Mouse (Mus musculus): ENCODE results near the gene Prex1. TPM values are rescaled to one million over a fixed set of nuclear protein-coding genes. Genes with fewer than 3 reads are reported as not detected.

Gene Prex1
- total RNA-seq, 2 experiments from 2014 or later: 3.7 to 5.0 TPM

GRCm38 (mm10) chr2:166665244-166665922 lies 48.2 kb downstream of the Prex1 start:
- intact Hi-C loops (cut with DNase I): no loop called here
- no peak for DNase-seq

GRCm38 (mm10) chr2:166664506-166664905 lies 49.1 kb downstream of the Prex1 start:
- no peak for DNase-seq
- intact Hi-C loops (cut with DNase I): no loop called here

- intact Hi-C loops (cut with DNase I): no loop called here
Measured at GRCm38 (mm10) chr2:166663250-166663961, 50.2 kb downstream of the Prex1 start.

DNA sequence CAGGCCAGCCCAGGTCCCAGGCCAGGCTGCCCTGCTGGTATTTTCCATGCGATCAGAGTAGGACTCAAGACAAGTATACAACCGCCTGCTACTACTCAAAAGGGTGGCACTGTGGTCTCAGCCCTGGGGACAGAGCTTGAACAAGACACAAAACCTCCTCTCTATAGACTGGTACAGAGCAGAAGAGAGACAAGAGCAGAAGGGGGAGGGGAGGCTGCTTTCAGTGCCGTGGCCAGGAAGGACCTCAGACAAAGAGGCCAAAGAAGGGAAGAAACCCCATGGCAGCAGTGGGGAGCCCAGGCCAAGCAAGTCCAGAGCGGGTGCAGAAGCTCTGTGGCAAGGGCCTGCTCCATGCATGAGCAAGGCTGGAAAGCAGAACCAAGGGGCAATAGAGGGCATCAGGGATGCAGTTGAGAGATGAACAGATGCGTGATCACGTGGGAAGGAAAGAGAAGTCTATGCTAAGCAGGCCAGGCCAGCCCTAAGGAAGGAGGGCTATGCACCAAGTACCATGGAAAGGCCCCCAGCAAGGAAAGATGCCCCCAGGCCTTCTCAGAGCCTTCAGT lies 51.0 kb downstream of the Prex1 start:
- no peak for DNase-seq
- intact Hi-C loops (cut with DNase I): no loop called here

More at GRCm38 (mm10) chr2:166663250-166663961, 50.2 kb downstream of the Prex1 start:
- DNase-seq: no peak

- intact Hi-C loops (cut with DNase I): no loop called here
Measured at GRCm38 (mm10) chr2:166661971-166662370, 51.7 kb downstream of the Prex1 start.

DNA sequence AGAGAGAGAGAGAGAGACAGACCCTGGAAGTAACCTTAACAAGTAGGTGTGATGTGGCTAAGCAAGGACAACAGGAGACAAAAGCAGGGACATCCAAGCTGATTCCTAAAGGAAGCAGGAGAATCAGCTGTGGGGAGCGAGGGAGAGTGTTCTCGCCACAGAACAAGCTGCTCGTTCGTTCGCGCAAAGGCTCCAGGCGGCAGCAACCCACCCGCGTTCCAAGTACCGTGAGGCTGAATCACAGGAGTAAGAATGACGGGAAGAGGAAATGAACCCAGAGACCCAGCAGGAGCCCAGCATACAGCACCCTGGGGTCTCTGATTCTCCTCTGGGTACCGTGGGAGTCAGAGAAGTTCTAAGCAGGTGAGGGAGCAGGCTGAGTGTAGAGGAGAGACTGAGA lies 52.1 kb downstream of the Prex1 start:
- no peak for DNase-seq
- intact Hi-C loops (cut with DNase I): no loop called here

More at GRCm38 (mm10) chr2:166661971-166662370, 51.7 kb downstream of the Prex1 start:
- no peak for DNase-seq

DNA sequence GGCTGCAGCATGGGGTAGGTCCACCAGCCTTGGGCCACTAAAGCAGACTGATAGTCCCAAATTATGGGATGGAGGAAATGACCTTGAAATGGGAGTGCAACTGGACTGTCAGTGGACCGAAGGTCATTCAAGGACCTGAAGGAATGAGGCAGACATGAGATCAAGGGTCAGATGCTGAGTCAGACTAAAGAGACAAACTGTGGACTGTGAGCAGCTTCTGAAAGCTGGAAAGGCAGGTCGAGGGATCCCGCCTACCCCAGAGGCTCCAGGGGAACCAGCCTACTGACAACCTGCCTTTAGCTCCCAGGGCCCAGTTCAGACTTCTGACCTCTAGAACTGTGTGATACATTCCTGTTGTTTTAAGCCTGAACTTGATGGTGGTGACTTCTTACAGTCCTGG lies 55.3 kb downstream of the Prex1 start:
- DNase-seq: no peak
- intact Hi-C loops (cut with DNase I): no loop called here

GRCm38 (mm10) chr2:166657451-166658011 lies 56.1 kb downstream of the Prex1 start:
- no peak for DNase-seq
- intact Hi-C loops (cut with DNase I): no loop called here

GRCm38 (mm10) chr2:166656630-166657029 lies 57.0 kb downstream of the Prex1 start:
- intact Hi-C loops (cut with DNase I): no loop called here
- no peak for DNase-seq

DNA sequence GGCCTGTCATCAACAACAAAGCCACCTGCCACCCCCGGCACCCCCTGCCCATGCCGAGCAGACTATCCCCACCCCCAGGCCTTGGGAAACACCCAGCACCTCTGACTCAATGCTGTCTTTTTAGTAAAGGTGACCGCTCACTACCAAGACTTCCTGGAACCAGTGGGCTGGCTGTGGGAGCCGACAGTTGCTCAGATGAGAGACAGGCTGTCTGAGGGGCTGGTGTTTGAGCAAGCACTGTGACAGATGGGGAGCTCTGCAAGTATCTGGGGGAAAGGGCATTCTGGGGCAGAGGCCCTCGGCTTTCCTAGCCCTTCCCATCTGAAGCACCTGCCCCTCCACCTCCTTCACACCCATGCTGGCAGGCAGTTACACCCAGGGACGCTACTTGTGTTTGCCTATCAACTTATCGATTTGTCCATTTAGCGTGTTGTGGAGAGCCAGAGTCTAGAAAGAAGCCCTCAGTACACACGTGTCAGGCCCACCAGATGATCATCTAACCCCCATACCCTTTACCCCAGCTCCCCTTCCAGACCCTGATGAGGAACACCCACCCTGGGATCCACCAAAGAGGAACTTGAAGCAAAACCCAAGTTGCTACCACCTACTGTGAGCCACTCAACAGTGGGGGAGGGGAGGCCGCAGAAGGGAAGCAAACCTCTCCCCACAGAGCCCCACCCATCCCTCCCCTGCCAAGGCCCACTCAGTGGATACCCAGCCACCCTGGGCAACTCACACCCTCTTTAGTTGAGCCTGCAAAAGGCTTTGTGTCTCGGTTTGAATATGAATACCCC lies 57.7 kb downstream of the Prex1 start:
- intact Hi-C loops (cut with DNase I): no loop called here

DNA sequence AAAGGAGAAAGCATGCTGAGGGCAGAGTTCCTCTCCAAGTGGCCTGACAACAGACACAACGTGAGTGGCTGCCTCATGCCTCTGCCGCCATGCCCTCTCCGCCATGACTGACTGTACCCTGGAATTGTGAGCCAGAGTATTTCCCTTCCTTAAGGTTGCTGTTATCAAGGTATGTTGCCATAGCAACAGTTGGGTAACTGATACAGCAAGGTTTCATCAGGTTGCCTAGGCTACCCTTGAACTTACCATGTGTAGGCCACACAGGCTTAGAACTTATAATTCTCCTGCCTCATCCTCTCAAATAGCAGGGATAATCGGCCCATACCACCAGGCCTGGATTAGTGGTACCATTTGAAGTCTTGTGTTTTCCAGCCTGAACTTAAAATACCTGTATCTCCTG lies 58.3 kb downstream of the Prex1 start:
- DNase-seq: no peak
- intact Hi-C loops (cut with DNase I): no loop called here

More for the DNA sequence above, 57.7 kb downstream of the Prex1 start:
- no peak for DNase-seq

GRCm38 (mm10) chr2:166654875-166655274 lies 58.8 kb downstream of the Prex1 start:
- no peak for DNase-seq
- intact Hi-C loops (cut with DNase I): no loop called here

- no peak for DNase-seq
- intact Hi-C loops (cut with DNase I): no loop called here
Measured at GRCm38 (mm10) chr2:166653564-166653963, 60.1 kb downstream of the Prex1 start.

DNA sequence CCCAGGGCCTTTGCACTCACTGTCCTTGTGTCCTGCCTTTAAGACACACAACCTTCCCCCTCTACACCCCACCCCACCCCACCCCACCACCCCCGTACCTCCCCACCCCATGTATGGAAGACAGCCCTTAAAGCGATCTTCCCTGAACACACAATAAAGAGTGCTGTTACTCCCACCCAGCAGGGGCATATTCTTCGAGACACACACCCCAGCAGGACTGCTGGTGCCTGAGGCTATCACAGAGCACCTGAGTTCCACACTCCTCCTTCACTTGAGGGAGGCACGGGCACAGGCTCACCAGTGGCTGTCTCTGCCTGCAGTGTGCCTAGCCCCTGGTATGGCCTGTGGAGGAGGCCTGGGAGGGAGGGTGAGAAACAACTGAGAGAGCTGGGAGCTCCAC lies 61.0 kb downstream of the Prex1 start:
- no peak for DNase-seq
- intact Hi-C loops (cut with DNase I): no loop called here

DNA sequence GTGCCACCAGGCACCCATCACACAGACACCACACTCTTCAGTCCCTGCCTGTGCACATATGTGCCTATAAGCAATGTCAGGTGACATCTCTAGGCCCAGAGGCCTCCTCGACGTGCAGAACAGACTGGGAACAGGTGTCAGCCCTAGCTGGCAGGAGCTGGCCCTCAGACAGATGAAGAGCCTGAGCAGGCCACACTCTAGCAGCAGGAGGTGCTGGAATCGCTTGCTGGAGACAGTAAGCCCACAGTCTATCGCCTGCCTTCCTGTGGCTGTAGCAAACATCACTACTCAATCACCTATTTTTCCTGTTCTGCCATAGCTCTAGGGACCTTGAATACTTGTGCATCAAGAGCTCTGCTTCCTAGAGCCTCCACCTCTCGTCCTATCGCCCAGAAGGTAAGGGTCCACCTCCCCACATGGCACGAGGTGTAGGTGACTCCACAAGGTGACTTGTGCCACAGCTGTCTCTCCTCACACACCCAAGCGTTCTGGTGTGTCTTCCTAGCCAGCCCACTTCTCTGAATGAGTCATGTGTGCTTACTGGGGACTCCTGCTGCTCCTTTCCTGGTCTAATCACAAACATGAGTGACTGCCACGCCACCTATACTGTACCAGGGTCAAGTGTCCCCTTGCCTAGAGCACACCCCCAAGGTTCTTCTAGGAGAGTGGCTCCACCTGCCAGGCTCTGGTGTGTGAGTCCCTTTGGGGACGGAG lies 62.2 kb downstream of the Prex1 start:
- intact Hi-C loops (cut with DNase I): no loop called here
- DNase-seq: no peak

- intact Hi-C loops (cut with DNase I): no loop called here
- no peak for DNase-seq
Measured at GRCm38 (mm10) chr2:166650414-166650813, 63.2 kb downstream of the Prex1 start.

- no peak for DNase-seq
- intact Hi-C loops (cut with DNase I): no loop called here
Measured at GRCm38 (mm10) chr2:166647242-166647641, 66.4 kb downstream of the Prex1 start.

GRCm38 (mm10) chr2:166646434-166647088 lies 67.1 kb downstream of the Prex1 start:
- intact Hi-C loops (cut with DNase I): no loop called here
- DNase-seq: no peak

DNA sequence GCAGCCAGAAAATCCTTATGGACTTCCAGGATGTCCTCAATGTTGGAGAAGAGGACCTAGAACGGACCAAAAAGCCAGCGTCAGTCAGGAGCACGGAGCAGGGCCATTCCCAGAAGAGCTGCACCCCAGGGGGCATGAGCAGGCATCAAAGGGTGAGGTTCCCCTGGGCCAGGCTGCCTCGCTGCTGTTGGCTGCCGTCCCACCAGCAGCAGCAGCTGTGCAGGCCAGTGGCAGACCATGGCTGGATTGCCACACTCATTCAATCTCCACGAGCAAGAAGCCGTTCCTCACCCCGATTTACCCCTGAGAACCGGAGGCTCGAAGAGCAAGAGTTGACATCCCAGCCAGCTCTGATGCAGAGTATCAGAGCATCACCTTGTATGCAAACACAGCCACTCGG lies 68.8 kb downstream of the Prex1 start:
- no peak for DNase-seq
- intact Hi-C loops (cut with DNase I): no loop called here

- no peak for DNase-seq
- intact Hi-C loops (cut with DNase I): no loop called here
Measured at GRCm38 (mm10) chr2:166642581-166642987, 71.0 kb downstream of the Prex1 start.

Measured in gastrocnemius, postnatal 36 days (tissue).